Mouse (Mus musculus) hindbrain, postnatal 0 days (tissue): ENCODE data around the gene Hoxd3. TPM values are rescaled to one million over a fixed set of nuclear protein-coding genes. Genes with fewer than 3 reads are reported as not detected.
A peak's percentile ranks its signal among the peaks of the same experiment; 100 is the strongest.

Experiments
- ATAC-seq: fragments of 200-750 bp; cut with Nextera tagmentation; 2 replicates; pipeline ENCODE4 v1.8.0; 2017; ENCODE audit warnings: mild to moderate bottlenecking, moderate TSS enrichment, moderate library complexity
- DNase-seq: peaks from one replicate; pipeline ENCODE4 v3.0.0-alpha.2; 2015; ENCODE audit warnings: low spot score
- H3K27ac ChIP-seq: fragments of 300-500 bp; sonication (generic); 2 replicates; pipeline ENCODE4 v1.5.1; 2014; ENCODE audit warnings: mild to moderate bottlenecking
- H3K27me3 ChIP-seq: fragments of 300-500 bp; sonication (generic); 2 replicates; pipeline ENCODE4 v1.6.1; 2014; ENCODE audit warnings: low read length, mixed read lengths; ENCODE audit not compliant: insufficient read depth
- H3K36me3 ChIP-seq: fragments of 300-500 bp; sonication (generic); 2 replicates; pipeline ENCODE4 v1.6.1; 2014; ENCODE audit warnings: low read length, mixed read lengths; ENCODE audit not compliant: insufficient read depth
- H3K4me1 ChIP-seq: fragments of 300-500 bp; sonication (generic); 2 replicates; pipeline ENCODE4 v1.6.1; 2014; ENCODE audit warnings: antibody characterized with exemption, low read length, mixed read lengths; ENCODE audit not compliant: insufficient read depth
- H3K4me2 ChIP-seq: fragments of 300-500 bp; sonication (generic); 2 replicates; pipeline ENCODE4 v1.6.1; 2014; ENCODE audit warnings: low read depth, mild to moderate bottlenecking, low read length, moderate library complexity, mixed read lengths
- H3K4me3 ChIP-seq: fragments of 300-500 bp; sonication (generic); 2 replicates; pipeline ENCODE4 v1.5.1; 2014; ENCODE audit warnings: low read length
- H3K9ac ChIP-seq: fragments of 300-500 bp; sonication (generic); replicated peaks from 2 replicates; pipeline ENCODE4 v1.6.1; 2014; ENCODE audit warnings: mild to moderate bottlenecking, low read length, moderate library complexity, mixed read lengths
- H3K9me3 ChIP-seq: fragments of 300-500 bp; sonication (generic); 2 replicates; pipeline ENCODE4 v1.6.1; 2016; ENCODE audit warnings: low read length, mixed read lengths
- CTCF ChIP-seq: IDR thresholded peaks from 2 replicates; pipeline ENCODE4 v1.5.1; 2016; ENCODE audit warnings: antibody characterized with exemption, control low read depth, low read depth
- WGBS: fragments of 180-500 bp; shearing (Covaris S2); extraction: QIAGEN DNeasy Blood & Tissue Kit; methylation state at CpG from one replicate; pipeline ENCODE4 v1.1.7; 2014; 5-methylcytosine and 5-hydroxymethylcytosine counted together
- polyA plus RNA-seq: library from polyadenylated mRNA; unstranded; fragments of >200 nt; fragmentation: Nextera tagmentation; extraction: Ambion mirVana; gene quantifications from 2 replicates; pipeline ENCODE4 v1.2.1, GENCODE M21; 2015
- total RNA-seq: library from RNA; depleted of rRNA; stranded (reverse); fragments of >200 nt; gene quantifications from 2 replicates; pipeline ENCODE4 v1.2.3, GENCODE M21; 2014

Gene Hoxd3
- total and polyA plus RNA-seq, 2 experiments from 2014 or later = 26.3 to 36.8 TPM

- peak overlapping the region; percentile 84 for H3K27ac ChIP-seq
- ATAC-seq (no peak), DNase-seq (peak; percentile 45)
- peak overlapping the region; percentile 49 for H3K4me2 ChIP-seq
- H3K4me3 ChIP-seq = peak overlapping the region; percentile 33
- no peak for TF ChIP-seq CTCF
- no peaks in the 10 kb centered on the region for H3K9me3 ChIP-seq
- WGBS = 12% methylated on average over 7 of the region's 7 CpGs
- H3K4me1 ChIP-seq = no peaks in the 10 kb centered on the region
- H3K9ac ChIP-seq = peak overlapping the region; percentile 53
- peaks cover 57% of the 10 kb centered on the region for H3K27me3 ChIP-seq
- H3K36me3 ChIP-seq = no peaks in the 10 kb centered on the region
These were observed 25.9 kb downstream of the Hoxd3 start for GRCm38 (mm10) chr2:74737578-74738070.

GRCm38 (mm10) chr2:74738623-74739475 is 27.1 kb downstream of the Hoxd3 start:
- WGBS = 3% methylated on average over 20 of the region's 20 CpGs
- Histone ChIP-seq H3K4me3 (peak overlapping the region; percentile 33), H3K27ac (peak overlapping the region; percentile 84)

GRCm38 (mm10) chr2:74739476-74739800 is 27.7 kb downstream of the Hoxd3 start:
- WGBS = 2% methylated on average over 2 of the region's 2 CpGs
- no peaks in the 10 kb centered on the region for H3K9me3 ChIP-seq
- H3K4me2 ChIP-seq = peak overlapping the region; percentile 49
- ATAC-seq (no peak), DNase-seq (no peak)
- H3K27ac ChIP-seq = peak overlapping the region; percentile 84
- no peaks in the 10 kb centered on the region for H3K4me1 ChIP-seq
- no peak for TF ChIP-seq CTCF
- H3K36me3 ChIP-seq = no peaks in the 10 kb centered on the region
- peak overlapping the region; percentile 33 for H3K4me3 ChIP-seq
- H3K27me3 ChIP-seq = peaks cover 67% of the 10 kb centered on the region
- H3K9ac ChIP-seq = peak overlapping the region; percentile 53; the same call in 1 of the 2 replicates

More at GRCm38 (mm10) chr2:74738623-74739475, 27.1 kb downstream of the Hoxd3 start:
- no peaks in the 10 kb centered on the region for H3K36me3 ChIP-seq
- ATAC-seq (no peak), DNase-seq (peak; percentile 39)
- H3K9me3 ChIP-seq = no peaks in the 10 kb centered on the region
- no peaks in the 10 kb centered on the region for H3K4me1 ChIP-seq
- H3K9ac ChIP-seq = peak overlapping the region; percentile 53
- TF ChIP-seq CTCF = no peak
- H3K4me2 ChIP-seq = peak overlapping the region; percentile 49
- H3K27me3 ChIP-seq = peaks cover 66% of the 10 kb centered on the region

- TF ChIP-seq CTCF = no peak
- Histone ChIP-seq H3K27ac (peak overlapping the region; percentile 84), H3K9ac (peak overlapping the region; percentile 49), H3K4me2 (peak overlapping the region; percentile 49), H3K4me1 (no peaks in the 10 kb centered on the region), H3K9me3 (no peaks in the 10 kb centered on the region), H3K4me3 (peak overlapping the region; percentile 33), H3K36me3 (no peaks in the 10 kb centered on the region), H3K27me3 (peaks cover 68% of the 10 kb centered on the region)
- ATAC-seq (no peak), DNase-seq (no peak)
- 2% methylated on average over 14 of the region's 14 CpGs for WGBS
These were observed 28.1 kb downstream of the Hoxd3 start for GRCm38 (mm10) chr2:74739869-74740268.

- 1% methylated on average over 43 of the region's 43 CpGs for WGBS
- peaks cover 74% of the 10 kb centered on the region for H3K27me3 ChIP-seq
- peak overlapping the region; percentile 49 for H3K9ac ChIP-seq
- no peaks in the 10 kb centered on the region for H3K4me1 ChIP-seq
- peak overlapping the region; percentile 84 for H3K27ac ChIP-seq
- TF ChIP-seq CTCF = no peak
- DNase-seq (peak; percentile 40), ATAC-seq (0 out of 2 replicates have a peak, but pooled peaks have one; percentile 39)
- no peaks in the 10 kb centered on the region for H3K36me3 ChIP-seq
- peak overlapping the region; percentile 49 for H3K4me2 ChIP-seq
- H3K4me3 ChIP-seq = peak overlapping the region; percentile 33
- H3K9me3 ChIP-seq = no peaks in the 10 kb centered on the region
These were observed 28.8 kb downstream of the Hoxd3 start for GRCm38 (mm10) chr2:74740311-74741091.

GRCm38 (mm10) chr2:74741252-74741978 is 29.7 kb downstream of the Hoxd3 start:
- no peak overlapping the region for H3K9ac ChIP-seq
- ATAC-seq = no peak
- no peak overlapping the region for H3K27ac ChIP-seq
- WGBS = 32% methylated on average over 2 of the region's 3 CpGs
- H3K4me2 ChIP-seq = no peak overlapping the region
- H3K27me3 ChIP-seq = peaks cover 79% of the 10 kb centered on the region
- H3K36me3 ChIP-seq = no peaks in the 10 kb centered on the region
- no peak for DNase-seq
- H3K9me3 ChIP-seq = no peaks in the 10 kb centered on the region
- H3K4me1 ChIP-seq = no peaks in the 10 kb centered on the region
- no peak overlapping the region for H3K4me3 ChIP-seq
- no peak for TF ChIP-seq CTCF
